Mouse (Mus musculus) CH12.LX (cell line): ENCODE measurements around the gene Zic1. TPM values are rescaled to one million over a fixed set of nuclear protein-coding genes. Genes with fewer than 3 reads are reported as not detected.

ENCODE experiments used
- DNase-seq: peaks from one replicate; pipeline ENCODE4 v3.0.0-alpha.2; 2013; ENCODE audit errors: extremely low read depth
- H3K27ac ChIP-seq: 2 replicates; pipeline ENCODE4 v1.5.1; 2012; ENCODE audit warnings: low read depth, mild to moderate bottlenecking, control low read depth, moderate library complexity; ENCODE audit not compliant: insufficient read depth
- H3K27me3 ChIP-seq: replicated peaks from 2 replicates; pipeline ENCODE3; 2012; ENCODE audit warnings: inconsistent platforms
- H3K36me3 ChIP-seq, 2 experiments: replicated peaks in 1 of 2; 2 replicates each; pipeline versions ENCODE3 to v1.6.1; 2012; ENCODE audit warnings: inconsistent platforms in 1 of 2, low read length in 1 of 2, mild to moderate bottlenecking in 1 of 2, mixed read lengths in 1 of 2, moderate library complexity in 1 of 2; ENCODE audit not compliant: control insufficient read depth in 1 of 2, insufficient read depth in 1 of 2
- H3K4me1 ChIP-seq, 2 experiments: 2 replicates each; pipeline ENCODE4 v1.6.1; 2012; ENCODE audit warnings: inconsistent platforms in 1 of 2, moderate library complexity in 1 of 2; ENCODE audit not compliant: insufficient read depth in 2 of 2, control insufficient read depth in 1 of 2
- H3K4me2 ChIP-seq: 2 replicates; pipeline ENCODE4 v1.6.1; 2012; ENCODE audit warnings: low read depth, mild to moderate bottlenecking, control low read depth; ENCODE audit not compliant: poor library complexity, insufficient read depth, severe bottlenecking
- H3K4me3 ChIP-seq, 3 experiments: fragments of 150-350 bp in 1 of 3; sonication (generic) in 1 of 3; replicated peaks in 1 of 3; 2 replicates each; pipeline versions ENCODE3 to v1.5.1; 2011 to 2012; ENCODE audit warnings: low read depth in 2 of 3, low read length in 2 of 3, mild to moderate bottlenecking in 2 of 3, moderate library complexity in 2 of 3, control low read depth in 1 of 3, improper control_type of control experiment in 1 of 3, inconsistent platforms in 1 of 3, mixed read lengths in 1 of 3; ENCODE audit not compliant: poor library complexity in 1 of 3
- H3K79me2 ChIP-seq: replicated peaks from 2 replicates; pipeline ENCODE4 v1.6.1; 2012; ENCODE audit warnings: mild to moderate bottlenecking, moderate library complexity; ENCODE audit not compliant: control insufficient read depth, poor library complexity, insufficient read depth, severe bottlenecking; ENCODE audit errors: extremely low read depth
- H3K9ac ChIP-seq: 2 replicates; pipeline ENCODE4 v1.6.1; 2012; ENCODE audit warnings: low read depth, mild to moderate bottlenecking, control low read depth, moderate library complexity; ENCODE audit not compliant: insufficient read depth
- H3K9me3 ChIP-seq: replicated peaks from 2 replicates; pipeline ENCODE3; 2012; ENCODE audit warnings: low read length, inconsistent platforms, mixed read lengths
- CHD1 ChIP-seq: IDR thresholded peaks from 2 replicates; pipeline ENCODE4 v1.6.1; 2012; ENCODE audit warnings: low read depth, low read length, improper control_type of control experiment, inconsistent platforms
- E2F4 ChIP-seq: IDR thresholded peaks from 2 replicates; pipeline ENCODE4 v1.6.1; 2011; ENCODE audit warnings: low read depth, low read length, improper control_type of control experiment; ENCODE audit not compliant: insufficient replicate concordance
- ELF1 ChIP-seq: IDR thresholded peaks from 2 replicates; pipeline ENCODE4 v1.6.1; 2014; ENCODE audit warnings: low read depth, mild to moderate bottlenecking, inconsistent platforms, low read length, improper control_type of control experiment
- EP300 ChIP-seq: IDR thresholded peaks from 2 replicates; pipeline ENCODE4 v1.6.1; 2011; ENCODE audit warnings: low read length, improper control_type of control experiment
- HCFC1 ChIP-seq: IDR thresholded peaks from 2 replicates; pipeline ENCODE4 v1.6.1; 2012; ENCODE audit warnings: low read depth, mild to moderate bottlenecking, inconsistent platforms, low read length, improper control_type of control experiment
- JUND ChIP-seq: conservative IDR thresholded peaks from 2 replicates; pipeline ENCODE4 v1.6.1; 2011; ENCODE audit warnings: low read depth, low read length, improper control_type of control experiment
- KAT2A ChIP-seq: IDR thresholded peaks from 2 replicates; pipeline ENCODE4 v1.6.1; 2012; ENCODE audit warnings: low read length, improper control_type of control experiment, inconsistent platforms; ENCODE audit not compliant: insufficient replicate concordance
- MAX ChIP-seq: IDR thresholded peaks from 2 replicates; pipeline ENCODE4 v1.6.1; 2011; ENCODE audit warnings: low read length, improper control_type of control experiment
- MAZ ChIP-seq: IDR thresholded peaks from 2 replicates; pipeline ENCODE4 v1.6.1; 2012; ENCODE audit warnings: low read depth, mild to moderate bottlenecking, inconsistent platforms, low read length, improper control_type of control experiment, moderate library complexity
- NRF1 ChIP-seq: IDR thresholded peaks from 2 replicates; pipeline ENCODE4 v1.6.1; 2014; ENCODE audit warnings: low read depth, mild to moderate bottlenecking, inconsistent platforms, low read length, improper control_type of control experiment, moderate library complexity
- POLR2AphosphoS2 ChIP-seq: IDR thresholded peaks from 2 replicates; pipeline ENCODE4 v1.6.1; 2011; ENCODE audit warnings: low read depth, low read length, improper control_type of control experiment
- RCOR1 ChIP-seq: conservative IDR thresholded peaks from 2 replicates; pipeline ENCODE4 v1.6.1; 2012; ENCODE audit warnings: low read depth, mild to moderate bottlenecking, inconsistent platforms, low read length, improper control_type of control experiment
- TCF12 ChIP-seq: IDR thresholded peaks from 2 replicates; pipeline ENCODE4 v1.6.1; 2014; ENCODE audit warnings: low read depth, mild to moderate bottlenecking, inconsistent platforms, low read length, improper control_type of control experiment
- UBTF ChIP-seq: IDR thresholded peaks from 2 replicates; pipeline ENCODE4 v1.6.1; 2012; ENCODE audit warnings: low read depth, mild to moderate bottlenecking, inconsistent platforms, low read length, improper control_type of control experiment, moderate library complexity
- USF1 ChIP-seq: IDR thresholded peaks from 2 replicates; pipeline ENCODE4 v1.6.1; 2014; ENCODE audit warnings: low read depth, mild to moderate bottlenecking, inconsistent platforms, low read length, improper control_type of control experiment
- ZMIZ1 ChIP-seq: IDR thresholded peaks from 2 replicates; pipeline ENCODE4 v1.6.1; 2012; ENCODE audit warnings: low read depth, mild to moderate bottlenecking, inconsistent platforms, low read length, improper control_type of control experiment
- dilution Hi-C: fragments of 300-500 bp; cut with MboI; formaldehyde crosslinking; loops from 2 replicates; pipeline ENCODE4 v1.14.3; 2020; ENCODE audit warnings: low sequenced_read_pairs; ENCODE audit not compliant: extremely low pct_unique_long_range_greater_than_20kb, extremely low pct_ligation_motif_present
- in situ Hi-C: fragments of 300-500 bp; cut with MboI; formaldehyde crosslinking; loops from 3 replicates; pipeline ENCODE4 v1.14.3; 2019; ENCODE audit warnings: low sequenced_read_pairs, low pct_ligation_motif_present, low pct_unique_long_range_greater_than_20kb, mixed read lengths
- polyA plus RNA-seq: library from polyadenylated mRNA; unstranded; fragments of >175 nt; gene quantifications from 2 replicates; pipeline ENCODE4 v1.2.1, GENCODE M21; 2012; ENCODE audit warnings: low read depth; ENCODE audit not compliant: insufficient read length
- total RNA-seq, 2 experiments: library from RNA; depleted of rRNA; stranded (reverse); fragments of 300-350 nt in 1 of 2; fragments of >200 nt in 1 of 2; gene quantifications; 2 replicates each; pipeline ENCODE4 v1.2.3; 2012 to 2014

Gene Zic1
- total and polyA plus RNA-seq, 3 experiments = not detected

- Histone ChIP-seq H3K9ac (no peak overlapping the region), H3K4me2 (no peak overlapping the region), H3K27ac (no peak overlapping the region), H3K27me3 (no peaks in the 10 kb centered on the region), H3K36me3 (no peaks in the 10 kb centered on the region), H3K4me1 (no peaks in the 10 kb centered on the region), H3K79me2 (no peaks in the 10 kb centered on the region), H3K4me3 (no peak overlapping the region), H3K9me3 (peaks cover 37% of the 10 kb centered on the region)
- DNase-seq = no peak
- in situ Hi-C loops = no loop called here
- TF ChIP-seq CHD1 (no peak), KAT2A (no peak), JUND (no peak), EP300 (no peak), HCFC1 (no peak), UBTF (no peak), POLR2AphosphoS2 (no peak)
- dilution Hi-C loops = no loop called here
These were observed 40.2 kb upstream of the Zic1 start for GRCm38 (mm10) chr9:91405753-91406178.

- in situ Hi-C loops (no loop called here), dilution Hi-C loops (no loop called here)
- Histone ChIP-seq H3K27ac (no peak overlapping the region), H3K4me2 (no peak overlapping the region), H3K36me3 (no peaks in the 10 kb centered on the region), H3K9ac (no peak overlapping the region), H3K4me3 (no peak overlapping the region), H3K4me1 (no peaks in the 10 kb centered on the region), H3K9me3 (peaks cover 33% of the 10 kb centered on the region), H3K27me3 (no peaks in the 10 kb centered on the region), H3K79me2 (no peaks in the 10 kb centered on the region)
- no peak for DNase-seq
- TF ChIP-seq NRF1 (no peak), USF1 (no peak), ELF1 (no peak), RCOR1 (no peak), ZMIZ1 (no peak), E2F4 (no peak), MAZ (no peak), MAX (no peak), TCF12 (no peak), CHD1 (no peak)
These were observed 39.5 kb upstream of the Zic1 start for GRCm38 (mm10) chr9:91404905-91405752.
